Mouse (Mus musculus) neural tube, embryonic 14.5 days (tissue): ENCODE data around the gene Acp7. TPM values are rescaled to one million over a fixed set of nuclear protein-coding genes. Genes with fewer than 3 reads are reported as not detected.
A peak's percentile ranks its signal among the peaks of the same experiment; 100 is the strongest.
"Not testable (repeated sequence)": the region's sequence is repeated elsewhere in the genome, so short reads cannot be mapped to it uniquely, and the experiment has no call there.

ENCODE experiments used
- ATAC-seq: fragments of 200-750 bp; cut with Nextera tagmentation; 2 replicates; pipeline ENCODE4 v1.8.0; 2017; ENCODE audit warnings: low read depth, mild to moderate bottlenecking, moderate TSS enrichment, moderate library complexity
- H3K27ac ChIP-seq: fragments of 300-500 bp; sonication (generic); 2 replicates; pipeline ENCODE4 v1.5.1; 2014; ENCODE audit warnings: low read depth, mild to moderate bottlenecking, control low read depth, low read length, moderate library complexity, mixed read lengths
- H3K27me3 ChIP-seq: fragments of 300-500 bp; sonication (generic); 2 replicates; pipeline ENCODE4 v1.6.1; 2014; ENCODE audit warnings: low read length; ENCODE audit not compliant: control insufficient read depth, insufficient read depth
- H3K36me3 ChIP-seq: fragments of 300-500 bp; sonication (generic); 2 replicates; pipeline ENCODE4 v1.6.1; 2014; ENCODE audit warnings: low read length, mixed read lengths; ENCODE audit not compliant: control insufficient read depth, insufficient read depth
- H3K4me1 ChIP-seq: fragments of 300-500 bp; sonication (generic); 2 replicates; pipeline ENCODE4 v1.6.1; 2014; ENCODE audit warnings: low read length; ENCODE audit not compliant: control insufficient read depth, insufficient read depth
- H3K4me2 ChIP-seq: fragments of 300-500 bp; sonication (generic); 2 replicates; pipeline ENCODE4 v1.6.1; 2014; ENCODE audit warnings: mild to moderate bottlenecking, low read depth, low read length, control low read depth
- H3K4me3 ChIP-seq: fragments of 300-500 bp; sonication (generic); 2 replicates; pipeline ENCODE4 v1.5.1; 2014; ENCODE audit warnings: low read depth, low read length, control low read depth, mixed read lengths
- H3K9ac ChIP-seq: fragments of 300-500 bp; sonication (generic); replicated peaks from 2 replicates; pipeline ENCODE4 v1.6.1; 2014; ENCODE audit warnings: low read depth, mild to moderate bottlenecking, control low read depth, low read length, mixed read lengths
- H3K9me3 ChIP-seq: fragments of 300-500 bp; sonication (generic); 2 replicates; pipeline ENCODE4 v1.6.1; 2016; ENCODE audit warnings: low read length; ENCODE audit not compliant: control insufficient read depth
- WGBS: fragments of 180-500 bp; shearing (Covaris S2); extraction: QIAGEN DNeasy Blood & Tissue Kit; methylation state at CpG from one replicate; pipeline ENCODE4 v1.1.7; 2014; 5-methylcytosine and 5-hydroxymethylcytosine counted together
- polyA plus RNA-seq: library from polyadenylated mRNA; unstranded; fragments of >200 nt; fragmentation: Nextera tagmentation; extraction: Ambion mirVana; gene quantifications from 2 replicates; pipeline ENCODE4 v1.2.1, GENCODE M21; 2014

Acp7 gene
- polyA plus RNA-seq, 1 experiment from 2014 or later = not detected

DNA sequence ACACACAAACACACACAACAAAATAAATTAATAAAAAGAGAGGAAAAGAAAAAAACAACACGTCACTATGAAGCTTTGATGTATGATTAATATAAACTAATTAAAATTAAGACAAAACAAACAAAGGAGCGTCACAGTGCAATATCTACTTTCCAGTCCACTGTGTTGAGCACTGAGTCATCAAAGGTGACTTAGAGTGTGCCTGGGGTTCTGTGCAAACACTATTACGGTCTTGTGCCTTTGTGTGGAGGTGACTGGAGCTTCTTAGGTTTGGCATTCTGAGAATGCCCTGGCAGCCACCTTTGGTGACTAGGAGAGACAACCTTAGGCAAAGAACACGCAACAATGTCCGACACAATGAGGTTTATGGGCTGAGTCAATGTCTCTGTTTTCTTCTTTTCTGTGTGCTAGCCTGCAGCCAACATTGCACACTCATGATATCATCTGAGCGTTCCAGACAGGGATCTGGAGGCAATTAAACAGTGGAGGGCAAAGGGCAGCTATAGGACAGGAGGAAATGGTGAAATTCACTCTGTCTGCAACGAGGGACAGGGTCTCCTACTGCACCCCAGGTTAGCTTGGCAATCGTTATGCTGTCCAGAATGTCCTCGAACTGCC, 11.9 kb downstream of the Acp7 start:
- no peaks in the 10 kb centered on the region for H3K27me3 ChIP-seq
- H3K9ac ChIP-seq = no peak overlapping the region
- H3K4me3 ChIP-seq = no peak overlapping the region
- 79% methylated on average over 9 of the region's 9 CpGs for WGBS
- ATAC-seq = no peak
- H3K9me3 ChIP-seq = no peaks in the 10 kb centered on the region
- H3K27ac ChIP-seq = no peak overlapping the region
- H3K4me2 ChIP-seq = no peak overlapping the region
- H3K4me1 ChIP-seq = no peaks in the 10 kb centered on the region
- H3K36me3 ChIP-seq = no peaks in the 10 kb centered on the region

DNA sequence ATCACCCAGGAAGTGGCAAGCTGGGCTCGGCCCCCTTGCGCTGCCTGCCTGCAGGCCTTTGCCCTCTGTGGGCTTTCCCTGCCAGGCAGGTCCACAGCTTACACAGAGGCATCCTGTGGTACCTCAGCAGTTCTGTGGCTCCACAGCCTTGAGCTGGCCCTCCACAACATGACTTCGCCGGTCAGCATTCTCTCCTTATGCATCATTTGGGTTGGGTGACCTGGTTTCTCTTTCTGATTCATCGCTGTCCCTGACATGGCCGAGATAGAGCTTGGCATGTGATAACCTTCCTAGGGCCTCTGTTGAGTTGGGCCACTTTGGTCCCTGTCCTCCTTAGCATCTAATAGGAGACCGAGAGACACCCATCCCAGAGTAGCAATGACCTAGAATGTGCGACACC, 25.2 kb downstream of the Acp7 start:
- Histone ChIP-seq H3K4me2 (no peak overlapping the region), H3K27ac (no peak overlapping the region), H3K4me1 (no peaks in the 10 kb centered on the region), H3K36me3 (no peaks in the 10 kb centered on the region), H3K4me3 (no peak overlapping the region), H3K27me3 (no peaks in the 10 kb centered on the region), H3K9ac (no peak overlapping the region), H3K9me3 (no peaks in the 10 kb centered on the region)
- WGBS = 96% methylated on average over 8 of the region's 8 CpGs
- no peak for ATAC-seq

DNA sequence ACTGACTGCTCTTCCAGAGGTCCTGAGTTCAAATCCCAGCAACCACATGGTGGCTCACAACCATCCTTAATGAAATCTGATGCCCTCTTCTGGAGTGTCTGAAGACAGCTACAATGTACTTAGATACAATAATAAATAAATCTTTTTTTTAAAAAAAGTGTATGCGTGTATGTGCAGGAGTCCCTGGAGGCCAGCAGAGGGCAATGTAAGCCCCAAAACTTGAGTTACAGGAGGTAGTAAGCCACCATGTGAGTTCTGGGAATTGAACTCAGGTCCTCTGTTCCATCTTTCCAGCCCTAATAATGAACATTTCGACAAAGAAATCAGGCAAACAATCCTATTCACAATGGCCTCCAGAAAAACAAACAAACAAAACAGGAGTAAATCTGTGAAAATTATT, 27.3 kb downstream of the Acp7 start:
- 81% methylated on average over 2 of the region's 2 CpGs for WGBS

DNA sequence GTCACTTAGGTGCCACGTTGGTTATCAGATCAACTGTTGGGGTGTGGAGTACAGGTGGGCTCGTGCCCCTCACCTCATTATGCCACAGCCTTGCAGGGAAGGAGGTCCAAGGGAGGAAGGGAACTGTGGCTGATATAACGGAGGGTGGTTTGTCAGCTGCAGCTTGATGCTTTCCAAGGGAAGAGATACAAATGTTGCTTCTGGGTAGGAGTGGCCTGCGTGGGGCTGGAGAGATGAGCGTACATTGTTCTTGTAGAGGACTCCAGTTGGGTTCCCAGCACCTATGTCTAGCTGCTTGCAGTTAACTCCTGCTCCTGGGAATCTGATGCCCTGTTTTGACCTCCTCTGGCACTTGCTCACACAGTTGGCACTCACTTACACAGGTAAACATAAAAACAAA, 28.0 kb downstream of the Acp7 start:
- Histone ChIP-seq H3K4me3 (no peak overlapping the region), H3K36me3 (no peaks in the 10 kb centered on the region), H3K9ac (no peak overlapping the region), H3K4me2 (no peak overlapping the region), H3K27me3 (no peaks in the 10 kb centered on the region), H3K4me1 (no peaks in the 10 kb centered on the region), H3K27ac (no peak overlapping the region), H3K9me3 (no peaks in the 10 kb centered on the region)
- WGBS = 83% methylated on average over 5 of the region's 5 CpGs
- ATAC-seq = no peak

More for the DNA sequence above, 27.3 kb downstream of the Acp7 start:
- not testable (repeated sequence) for H3K9ac ChIP-seq, H3K36me3 ChIP-seq, H3K4me3 ChIP-seq, H3K9me3 ChIP-seq, H3K27ac ChIP-seq, H3K27me3 ChIP-seq, ATAC-seq, H3K4me1 ChIP-seq, H3K4me2 ChIP-seq

DNA sequence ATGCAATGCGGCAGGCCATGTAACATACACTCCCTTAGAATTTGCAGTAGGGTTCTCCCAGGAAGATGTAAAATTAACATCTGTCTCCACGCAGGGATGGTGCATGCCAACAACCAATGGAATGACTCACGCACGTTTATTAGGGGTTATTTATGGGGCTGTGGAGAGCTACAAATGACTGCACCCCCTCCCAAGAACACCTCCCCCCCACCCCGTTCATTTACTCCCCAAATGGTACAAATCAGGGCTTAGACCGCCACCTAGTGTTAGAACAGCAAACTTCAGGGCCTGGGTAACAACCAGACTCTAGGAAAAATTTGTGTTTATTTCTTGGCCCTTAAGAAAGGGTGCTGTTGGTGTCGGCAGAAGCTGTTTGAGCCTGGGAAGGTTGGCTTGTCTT, 29.5 kb downstream of the Acp7 start:
- 10% methylated on average over 7 of the region's 7 CpGs for WGBS

DNA sequence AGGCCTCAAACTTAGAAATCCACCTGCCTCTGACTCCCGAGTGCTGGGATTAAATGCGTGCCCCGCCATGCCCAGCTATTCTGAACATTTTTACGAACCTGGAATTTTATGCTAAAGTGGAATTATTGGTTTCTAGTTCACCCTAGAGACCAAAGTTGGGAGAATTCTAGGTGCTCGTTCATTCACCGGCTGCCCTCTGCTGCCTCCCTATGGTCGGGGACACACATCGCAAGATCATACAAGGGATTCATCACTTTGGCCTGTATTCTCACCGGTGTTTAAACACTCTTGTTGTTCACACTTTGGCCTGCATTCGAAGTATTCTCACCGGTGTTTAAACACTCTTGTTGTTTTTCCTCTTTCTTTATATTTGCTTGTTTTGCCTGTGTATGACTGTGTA, 30.1 kb downstream of the Acp7 start:
- no peak for ATAC-seq
- no peak overlapping the region for H3K9ac ChIP-seq
- peak overlapping the region; percentile 55 for H3K27ac ChIP-seq
- 14% methylated on average over 11 of the region's 11 CpGs for WGBS
- no peaks in the 10 kb centered on the region for H3K27me3 ChIP-seq
- H3K4me1 ChIP-seq = peaks cover 10% of the 10 kb centered on the region
- no peak overlapping the region for H3K4me3 ChIP-seq
- no peaks in the 10 kb centered on the region for H3K36me3 ChIP-seq
- H3K4me2 ChIP-seq = 0 out of 2 replicates have a peak overlapping the region, but pooled peaks have one; percentile 12
- H3K9me3 ChIP-seq = no peaks in the 10 kb centered on the region

More for the DNA sequence above, 29.5 kb downstream of the Acp7 start:
- no peaks in the 10 kb centered on the region for H3K9me3 ChIP-seq
- no peak overlapping the region; the same call in 1 of the 2 replicates for H3K9ac ChIP-seq
- peak overlapping the region; percentile 12; the same call in 1 of the 2 replicates for H3K4me2 ChIP-seq
- peak overlapping the region; percentile 55 for H3K27ac ChIP-seq
- H3K4me1 ChIP-seq = peaks cover 5% of the 10 kb centered on the region; the same call in 1 of the 2 replicates
- ATAC-seq = peak; percentile 60
- no peaks in the 10 kb centered on the region for H3K36me3 ChIP-seq
- H3K4me3 ChIP-seq = no peak overlapping the region
- H3K27me3 ChIP-seq = no peaks in the 10 kb centered on the region

DNA sequence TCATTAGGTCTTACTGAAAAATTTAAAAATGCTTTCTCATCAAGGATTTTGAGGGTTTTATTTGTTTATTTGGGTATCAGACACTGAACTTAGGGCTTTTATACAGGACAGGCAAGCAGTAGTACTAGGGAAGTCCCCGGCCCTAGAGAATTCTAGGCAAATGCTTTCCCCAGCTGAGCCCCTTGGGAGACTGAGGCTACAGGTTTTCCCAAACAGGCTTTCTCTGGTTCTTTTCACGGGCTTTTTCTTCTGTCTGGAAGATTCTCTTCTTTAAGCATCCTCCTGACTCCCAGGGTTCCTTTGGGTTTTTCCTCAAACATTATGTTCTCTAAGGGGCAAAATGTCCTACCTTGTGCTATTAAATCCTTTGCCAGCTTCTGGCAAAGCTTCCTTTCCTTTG, 32.2 kb downstream of the Acp7 start:
- no peak overlapping the region for H3K4me2 ChIP-seq
- peaks cover 10% of the 10 kb centered on the region for H3K4me1 ChIP-seq
- ATAC-seq = no peak
- no peak overlapping the region for H3K9ac ChIP-seq
- WGBS = 69% methylated on average over 2 of the region's 2 CpGs
- H3K4me3 ChIP-seq = no peak overlapping the region
- H3K27me3 ChIP-seq = no peaks in the 10 kb centered on the region
- no peaks in the 10 kb centered on the region for H3K36me3 ChIP-seq
- H3K27ac ChIP-seq = no peak overlapping the region
- no peaks in the 10 kb centered on the region for H3K9me3 ChIP-seq

DNA sequence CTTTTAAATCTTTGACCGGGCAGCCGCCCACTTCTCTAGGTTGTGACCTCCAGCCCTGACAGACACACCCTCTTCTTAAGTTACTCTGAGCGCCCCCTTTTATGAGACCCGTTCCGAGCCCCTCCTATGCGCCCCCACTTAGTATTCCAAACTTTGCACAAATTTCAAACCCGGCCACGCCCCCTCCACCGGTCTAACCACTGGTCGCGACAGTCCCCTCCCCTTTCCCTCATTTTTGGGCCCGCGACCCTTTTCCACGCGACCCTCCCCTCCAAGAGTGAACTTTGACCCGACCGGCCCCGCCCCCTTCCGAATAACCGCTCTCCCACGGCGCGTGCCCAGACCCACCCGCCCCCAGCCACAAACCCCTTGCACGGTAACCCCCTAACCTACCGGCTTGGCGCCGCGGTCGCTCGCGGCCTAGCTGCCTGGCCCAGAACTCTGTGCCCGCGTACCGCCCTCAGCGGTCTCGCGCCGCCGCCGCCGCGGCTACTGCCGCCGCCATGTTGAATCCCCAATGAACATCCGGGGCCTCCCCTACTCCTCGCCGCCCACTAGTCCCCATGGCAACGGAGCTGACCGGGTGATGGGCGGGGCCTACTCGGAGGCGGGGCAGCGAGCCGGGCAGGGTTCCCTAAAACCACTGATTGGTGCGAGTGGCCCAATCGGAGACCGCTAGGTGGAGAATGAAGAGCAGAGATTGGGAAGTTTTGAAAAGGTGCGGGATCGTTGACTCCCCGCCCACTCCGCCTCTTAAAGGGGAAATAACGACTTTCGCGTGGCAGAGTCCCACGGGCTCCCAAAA, 33.3 kb downstream of the Acp7 start, which contains the start of the genes Samd4b and Pak4:
Gene Samd4b, minus strand, starts transcription at position 503 of the 805 bp plus-strand sequence.
Gene Pak4, minus strand, starts transcription at position 544 of the 805 bp plus-strand sequence.
- Histone ChIP-seq H3K27ac (peak within 1 kb of the TSS; percentile 79), H3K27me3 (no peaks in the 10 kb centered on the region), H3K4me2 (peak within 1 kb of the TSS; percentile 75), H3K36me3 (no peaks in the 10 kb centered on the region), H3K4me3 (peak within 1 kb of the TSS; percentile 51), H3K9me3 (no peaks in the 10 kb centered on the region), H3K9ac (peak within 1 kb of the TSS; percentile 58), H3K4me1 (peaks cover 10% of the 10 kb centered on the region)
- peak; percentile 93 for ATAC-seq
- under 1% methylated on average over 66 of the region's 66 CpGs for WGBS

DNA sequence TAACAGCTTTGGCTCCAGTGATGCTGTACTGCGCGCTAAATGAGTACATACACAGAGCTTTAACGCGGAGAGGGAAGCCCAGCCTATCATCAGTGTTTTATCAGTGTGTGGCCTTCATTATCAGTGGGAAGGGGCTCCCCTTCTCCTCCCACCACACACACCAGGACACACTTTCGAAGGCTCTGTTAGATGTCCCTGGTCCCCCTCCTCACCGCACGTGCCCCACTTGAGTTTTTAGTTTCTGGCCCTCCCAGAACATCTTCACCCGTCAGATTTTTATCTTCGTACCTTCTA, 33.9 kb downstream of the Acp7 start:
- 9% methylated on average over 9 of the region's 9 CpGs for WGBS
- Histone ChIP-seq H3K4me1 (peaks cover 10% of the 10 kb centered on the region), H3K27ac (no peak overlapping the region), H3K4me3 (peak overlapping the region; percentile 51), H3K36me3 (no peaks in the 10 kb centered on the region), H3K27me3 (no peaks in the 10 kb centered on the region), H3K9ac (peak overlapping the region; percentile 58), H3K9me3 (no peaks in the 10 kb centered on the region), H3K4me2 (peak overlapping the region; percentile 75)
- no peak; the same call in 1 of the 2 replicates for ATAC-seq
